Mouse (Mus musculus) cortical plate, adult 2 months (tissue): ENCODE data around the gene Nr1i3. TPM values are rescaled to one million over a fixed set of nuclear protein-coding genes. Genes with fewer than 3 reads are reported as not detected.

Source experiments
- H3K27ac ChIP-seq: fragments of 200-500 bp; 2 replicates; pipeline ENCODE4 v1.5.1; 2012; ENCODE audit warnings: low read length, control low read depth, inconsistent platforms; ENCODE audit not compliant: insufficient read depth
- H3K4me1 ChIP-seq: fragments of 200-500 bp; 2 replicates; pipeline ENCODE4 v1.6.1; 2011; ENCODE audit warnings: low read length; ENCODE audit not compliant: control insufficient read depth, insufficient read depth
- H3K4me3 ChIP-seq: fragments of 200-500 bp; 2 replicates; pipeline ENCODE4 v1.5.1; 2011; ENCODE audit warnings: mild to moderate bottlenecking, low read length, control low read depth; ENCODE audit not compliant: insufficient read depth
- CTCF ChIP-seq: fragments of 200-500 bp; IDR thresholded peaks from 2 replicates; pipeline ENCODE4 v1.5.1; 2011; ENCODE audit warnings: mild to moderate bottlenecking, control low read depth, low read length; ENCODE audit not compliant: insufficient read depth; ENCODE audit errors: extremely low read depth
- POLR2A ChIP-seq: fragments of 200-500 bp; IDR thresholded peaks from 2 replicates; pipeline ENCODE4 v1.6.1; 2011; ENCODE audit warnings: mild to moderate bottlenecking, low read length, control low read depth; ENCODE audit not compliant: insufficient read depth; ENCODE audit errors: extremely low read depth
- polyA plus RNA-seq: library from polyadenylated mRNA; depleted of rRNA; stranded (reverse); fragments of >200 nt; gene quantifications from 2 replicates; pipeline ENCODE4 v1.2.3, GENCODE M21; 2012

Gene Nr1i3
- polyA plus RNA-seq, 1 experiment, result 0.15 TPM

DNA sequence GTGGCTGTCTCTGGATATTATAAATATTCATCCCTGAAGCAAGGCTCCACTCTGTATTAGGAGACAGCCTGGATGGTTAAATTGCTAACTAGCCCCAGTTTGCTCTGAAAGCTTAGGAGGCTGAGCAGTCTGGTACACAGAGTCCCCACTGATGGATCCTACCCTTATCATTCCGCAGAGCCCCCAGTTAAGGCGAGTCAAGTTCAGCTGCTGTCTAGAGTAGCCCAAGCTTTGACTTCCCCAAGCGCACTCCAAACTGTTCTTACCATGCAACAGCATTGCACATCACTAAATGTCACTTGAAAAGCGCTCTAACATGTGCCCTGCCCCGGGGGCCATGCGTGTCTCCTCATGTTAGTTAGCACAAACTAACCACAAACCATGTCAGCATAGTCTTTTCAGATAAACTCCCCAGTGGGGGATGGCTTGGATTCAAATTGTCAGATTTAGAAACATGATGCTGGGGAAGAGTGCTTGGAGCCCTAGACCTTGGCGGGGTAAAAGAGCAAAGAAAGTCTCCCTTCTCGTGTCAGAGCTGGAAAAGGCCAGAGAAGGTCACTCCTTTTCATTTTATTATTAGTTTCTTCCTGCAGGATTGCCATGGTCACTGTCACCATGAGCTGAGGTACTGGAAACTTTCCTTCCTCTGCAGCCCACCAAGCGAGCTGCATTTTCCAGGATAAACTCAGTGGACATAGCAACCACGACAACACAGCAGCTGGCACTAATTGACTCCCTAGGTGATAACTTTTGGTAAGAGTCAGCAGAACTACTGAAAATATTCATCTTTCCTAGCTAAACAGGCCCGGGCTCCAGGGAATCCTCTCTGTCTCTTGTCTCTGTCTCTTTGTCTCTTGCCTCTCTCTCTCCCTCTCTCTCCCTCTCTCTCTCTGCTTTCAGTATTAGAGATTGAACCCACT lies 19.6 kb upstream of the Nr1i3 start:
- Histone ChIP-seq H3K27ac (peak overlapping the region; percentile 36; the same call in 1 of the 2 replicates), H3K4me1 (peaks cover 3% of the 10 kb centered on the region; the same call in 1 of the 2 replicates), H3K4me3 (peak overlapping the region; percentile 33)
- TF ChIP-seq CTCF, result no peak
- no peak for TF ChIP-seq POLR2A

DNA sequence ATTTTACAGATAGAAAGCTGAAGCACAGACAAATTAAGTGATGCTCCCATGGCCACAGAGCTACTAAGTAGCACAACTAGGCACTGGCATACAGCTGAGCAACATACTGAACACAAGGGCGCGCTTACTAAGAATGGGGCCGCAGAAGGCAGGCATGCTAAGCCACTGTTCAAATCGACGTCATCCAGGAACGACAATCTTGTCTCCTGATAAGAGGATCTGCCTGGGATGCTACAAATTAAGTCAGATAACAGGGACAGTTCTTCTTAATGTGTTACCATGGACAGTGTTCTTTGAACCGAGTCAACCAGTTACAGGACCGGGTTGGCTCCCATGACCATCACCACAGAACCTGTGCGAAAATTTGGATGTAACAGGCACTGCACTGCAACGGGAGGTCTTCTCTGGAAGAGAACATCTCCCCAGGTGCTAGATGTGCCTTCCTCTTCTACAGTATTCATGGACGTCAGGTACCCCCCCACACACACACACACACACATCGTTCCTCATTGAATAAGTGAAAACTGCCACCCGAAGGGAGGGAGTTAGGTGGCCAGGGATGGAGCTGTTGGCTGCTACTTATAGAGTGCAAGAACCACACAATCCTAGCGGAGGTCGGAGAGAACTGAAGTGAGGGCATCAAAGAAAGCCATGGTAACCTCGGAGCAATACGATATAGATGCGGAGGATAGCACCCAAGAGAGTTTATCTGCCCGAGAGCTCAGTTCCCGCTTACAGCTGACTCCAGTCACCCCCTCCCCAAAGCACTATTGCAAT lies 18.5 kb upstream of the Nr1i3 start:
- no peaks in the 10 kb centered on the region for H3K4me1 ChIP-seq
- TF ChIP-seq POLR2A, result no peak
- H3K4me3 ChIP-seq, result peak overlapping the region; percentile 54
- no peak overlapping the region for H3K27ac ChIP-seq

GRCm38 (mm10) chr1:171195887-171196397 lies 17.8 kb upstream of the Nr1i3 start, which contains the start of gene Pcp4l1:
TSS of gene Pcp4l1 (minus strand) at chr1:171196268.
- H3K4me3 ChIP-seq, result peak within 1 kb of the TSS; percentile 54
- TF ChIP-seq CTCF (no peak), POLR2A (peak; percentile 68)
- H3K4me1 ChIP-seq, result no peaks in the 10 kb centered on the region
- no peak within 1 kb of the TSS for H3K27ac ChIP-seq

DNA sequence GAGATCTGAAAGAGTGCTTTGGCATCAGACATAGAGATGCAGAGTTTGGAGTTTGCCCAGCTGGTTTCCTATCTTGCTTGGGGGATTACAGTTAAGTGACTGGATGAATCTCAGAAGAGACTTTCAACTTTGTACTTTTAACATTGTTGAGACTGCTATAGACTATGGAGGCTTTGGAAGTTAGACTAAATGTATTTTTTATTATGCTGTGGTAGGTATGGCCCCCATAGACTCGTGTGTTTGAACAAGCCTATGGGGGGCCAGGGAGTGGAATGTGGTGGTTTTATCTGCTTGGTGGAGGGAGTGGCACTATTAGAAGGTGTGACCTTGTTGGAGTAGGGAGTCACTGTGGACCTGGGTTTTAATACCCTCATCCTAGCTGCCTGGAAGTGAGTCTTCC lies 14.2 kb upstream of the Nr1i3 start:
- H3K4me1 ChIP-seq, result no peaks in the 10 kb centered on the region
- no peak overlapping the region for H3K27ac ChIP-seq
- no peak overlapping the region for H3K4me3 ChIP-seq
- TF ChIP-seq POLR2A (no peak), CTCF (no peak)

DNA sequence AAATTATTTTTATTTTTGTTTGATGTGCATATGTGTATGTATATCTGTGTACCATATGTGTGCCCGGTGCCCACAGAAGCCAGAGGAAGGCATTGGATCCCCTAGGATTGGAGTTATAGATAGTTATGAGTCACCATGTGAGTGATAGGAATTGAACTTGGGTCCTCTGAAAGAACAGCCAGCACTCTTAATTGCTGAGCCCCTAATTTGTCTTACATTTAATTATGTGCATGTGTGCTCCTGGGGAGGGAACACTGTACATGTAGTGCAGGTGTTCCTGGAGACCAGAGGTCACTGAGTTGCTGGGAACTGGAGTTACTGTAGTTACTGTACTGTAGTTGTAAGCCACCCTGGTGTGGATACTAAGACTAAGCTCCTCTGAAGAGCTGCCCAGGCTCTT lies 13.0 kb upstream of the Nr1i3 start:
- no peak for TF ChIP-seq CTCF
- no peak for TF ChIP-seq POLR2A
- no peak overlapping the region for H3K27ac ChIP-seq
- H3K4me1 ChIP-seq, result no peaks in the 10 kb centered on the region
- H3K4me3 ChIP-seq, result no peak overlapping the region

GRCm38 (mm10) chr1:171203471-171204248 lies 10.1 kb upstream of the Nr1i3 start:
- H3K4me3 ChIP-seq, result no peak overlapping the region
- H3K4me1 ChIP-seq, result no peaks in the 10 kb centered on the region
- no peak for TF ChIP-seq POLR2A
- TF ChIP-seq CTCF, result no peak
- no peak overlapping the region for H3K27ac ChIP-seq

DNA sequence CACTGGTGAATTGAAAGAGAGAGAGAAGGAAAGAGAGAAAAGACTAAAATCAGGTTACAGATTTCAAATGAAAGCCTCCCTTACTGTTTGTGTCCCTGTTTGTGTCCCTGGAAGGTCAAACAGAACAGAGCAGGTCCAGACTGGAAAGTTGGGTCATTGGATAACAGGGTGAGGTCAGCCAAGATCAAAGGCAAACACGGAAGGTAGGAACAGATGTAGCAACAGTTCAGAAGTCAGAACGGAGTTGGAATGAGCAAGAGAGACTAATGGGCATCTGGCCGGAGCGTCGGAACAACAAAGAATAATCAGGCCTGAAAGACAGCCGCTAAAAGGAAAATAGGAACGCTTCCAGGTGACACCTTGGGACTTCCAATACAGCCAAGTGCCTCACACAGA lies 9.5 kb upstream of the Nr1i3 start:
- Histone ChIP-seq H3K27ac (no peak overlapping the region), H3K4me1 (no peaks in the 10 kb centered on the region), H3K4me3 (no peak overlapping the region)
- TF ChIP-seq POLR2A (no peak), CTCF (no peak)

- Histone ChIP-seq H3K4me3 (no peak overlapping the region), H3K27ac (no peak overlapping the region), H3K4me1 (no peaks in the 10 kb centered on the region)
- TF ChIP-seq CTCF, result no peak
- TF ChIP-seq POLR2A, result no peak
These were observed 7.9 kb upstream of the Nr1i3 start for GRCm38 (mm10) chr1:171205704-171206493.
